Mouse (Mus musculus): ENCODE measurements around the gene H13.

- TF ChIP-seq MAX (IDR thresholded peaks at IDR 0.05) (no peak), USF1 (IDR thresholded peaks at IDR 0.05; ENCODE audit: low read depth) (no peak), FOSL1 (IDR thresholded peaks at IDR 0.05; ENCODE audit: insufficient read depth, low read length, poor library complexity, severe bottlenecking) (no peak)
Observed at GRCm38 (mm10) chr2:152639406-152640113, 29.7 kb upstream of the H13 start.

Measured in C2C12 (cell line).